Mouse (Mus musculus): ENCODE results near the gene Nyx. TPM values are rescaled to one million over a fixed set of nuclear protein-coding genes. Genes with fewer than 3 reads are reported as not detected.

The Nyx gene
- total and polyA plus RNA-seq, 3 experiments: 0.11 to 0.31 TPM; not detected in 1

DNA sequence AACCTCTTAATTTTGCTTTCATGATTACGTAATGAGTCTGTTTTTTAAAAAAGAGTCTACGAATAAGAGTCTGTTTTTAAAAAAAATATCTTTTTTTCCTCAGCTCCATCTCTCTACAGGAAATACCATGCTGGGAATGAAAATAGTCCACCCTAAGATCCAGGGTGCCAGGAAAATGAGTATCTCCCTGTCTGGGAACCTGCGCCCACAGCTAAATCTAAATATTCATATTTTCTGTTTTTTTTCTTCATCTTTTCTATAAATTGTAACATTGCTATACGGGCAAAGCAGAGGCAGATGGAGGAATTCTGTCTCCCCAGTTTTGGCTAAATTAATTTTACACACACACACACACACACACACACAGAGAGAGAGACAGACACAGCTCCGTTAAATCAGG lies 48.0 kb downstream of the Nyx start:
- Histone ChIP-seq H3K27me3 (ENCODE audit: control insufficient read depth in 1 of 2, insufficient read depth in 2 of 2, low read length in 2 of 2) (no peaks in the 10 kb centered on the region), H3K9me3 (replicated peaks; ENCODE audit: insufficient read depth, low read length) (no peaks in the 10 kb centered on the region), H3K36me3 (ENCODE audit: control insufficient read depth in 1 of 2, insufficient read depth in 2 of 2, low read length in 2 of 2) (no peaks in the 10 kb centered on the region; a peak in 1 of 4 replicates), H3K79me2 (ENCODE audit: control insufficient read depth, insufficient read depth, low read length, poor library complexity) (no peaks in the 10 kb centered on the region), H3K27ac (ENCODE audit: control insufficient read depth, low read depth, low read length) (no peak overlapping the region), H3K9ac (ENCODE audit: control insufficient read depth, low read depth, low read length, poor library complexity, severe bottlenecking) (no peak overlapping the region), H3K4me1 (ENCODE audit: control insufficient read depth in 1 of 2, insufficient read depth in 2 of 2, low read length in 2 of 2) (peaks cover 0 to 11% of the 10 kb centered on the region in 2 experiments; a peak in 2 of 4 replicates), H3K4me3 (ENCODE audit: control insufficient read depth in 1 of 2, insufficient read depth in 1 of 2, low read depth in 2 of 2, low read length in 2 of 2) (no peak overlapping the region)
- TF ChIP-seq NELFE (IDR thresholded peaks at IDR 0.05; ENCODE audit: low read depth, low read length): no peak
- no peak for TF ChIP-seq SMC3 (IDR thresholded peaks at IDR 0.05; ENCODE audit: low read depth, low read length)
- no peak for TF ChIP-seq USF2 (IDR thresholded peaks at IDR 0.05; ENCODE audit: borderline replicate concordance in 1 of 2, insufficient read depth in 1 of 2, low read depth in 1 of 2, low read length in 2 of 2)
- TF ChIP-seq MAFK (IDR thresholded peaks at IDR 0.05; ENCODE audit: borderline replicate concordance, low read depth, low read length): no peak
- TF ChIP-seq CHD1 (IDR thresholded peaks at IDR 0.05; ENCODE audit: low read depth, low read length): no peak
- TF ChIP-seq POLR2AphosphoS2 (IDR thresholded peaks at IDR 0.05; ENCODE audit: low read length): no peak
- no peak for TF ChIP-seq NRF1 (IDR thresholded peaks at IDR 0.05; ENCODE audit: insufficient read depth, low read depth, low read length, poor library complexity, severe bottlenecking)
- no peak for DNase-seq (ENCODE audit: low read depth, low spot score)

DNA sequence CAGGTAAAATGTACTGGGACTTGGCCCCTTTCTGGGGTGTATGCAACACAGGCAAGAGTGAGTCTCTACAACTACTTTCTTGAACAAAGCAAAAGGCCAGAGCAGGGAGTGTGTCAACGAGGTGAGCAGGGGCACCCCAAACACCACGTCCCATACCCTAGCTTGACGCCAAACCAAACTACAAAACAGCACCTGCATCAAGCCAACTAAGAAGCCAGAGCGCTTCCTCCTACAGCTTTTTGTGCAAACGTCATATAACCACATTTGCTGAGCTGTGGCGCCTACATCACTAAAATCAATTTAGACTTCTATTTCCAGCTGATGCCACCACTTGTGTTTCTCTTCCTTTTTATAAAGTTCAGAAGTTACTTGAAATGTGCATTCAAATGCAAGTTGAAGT lies 50.5 kb downstream of the Nyx start:
- Histone ChIP-seq H3K4me1 (ENCODE audit: control insufficient read depth in 1 of 2, insufficient read depth in 2 of 2, low read length in 2 of 2) (peaks cover 0 to 17% of the 10 kb centered on the region in 2 experiments; a peak in 2 of 4 replicates), H3K4me3 (ENCODE audit: control insufficient read depth in 1 of 2, insufficient read depth in 1 of 2, low read depth in 2 of 2, low read length in 2 of 2) (no peak overlapping the region), H3K27me3 (ENCODE audit: control insufficient read depth in 1 of 2, insufficient read depth in 2 of 2, low read length in 2 of 2) (no peaks in the 10 kb centered on the region), H3K79me2 (ENCODE audit: control insufficient read depth, insufficient read depth, low read length, poor library complexity) (no peaks in the 10 kb centered on the region), H3K9ac (ENCODE audit: control insufficient read depth, low read depth, low read length, poor library complexity, severe bottlenecking) (no peak overlapping the region), H3K36me3 (ENCODE audit: control insufficient read depth in 1 of 2, insufficient read depth in 2 of 2, low read length in 2 of 2) (peaks cover 0 to 3% of the 10 kb centered on the region in 2 experiments; a peak in 1 of 4 replicates), H3K27ac (ENCODE audit: control insufficient read depth, low read depth, low read length) (no peak overlapping the region), H3K9me3 (replicated peaks; ENCODE audit: insufficient read depth, low read length) (no peaks in the 10 kb centered on the region)
- TF ChIP-seq USF1 (IDR thresholded peaks at IDR 0.05; ENCODE audit: low read depth, low read length) (no peak), NRF1 (IDR thresholded peaks at IDR 0.05; ENCODE audit: insufficient read depth, low read depth, low read length, poor library complexity, severe bottlenecking) (no peak), RCOR1 (IDR thresholded peaks at IDR 0.05; ENCODE audit: low read depth, low read length) (no peak), MYB (IDR thresholded peaks at IDR 0.05; ENCODE audit: low read depth, low read length) (no peak), BHLHE40 (IDR thresholded peaks at IDR 0.05; ENCODE audit: borderline replicate concordance, low read depth, low read length) (no peak), CHD2 (IDR thresholded peaks at IDR 0.05; ENCODE audit: low read length) (no peak), ZKSCAN1 (IDR thresholded peaks at IDR 0.05; ENCODE audit: low read depth, low read length) (no peak), CTCF (IDR thresholded peaks at IDR 0.05 in 2 of 3, conservative IDR thresholded peaks at IDR 0.05 in 1 of 3; ENCODE audit: control insufficient read depth in 1 of 3, insufficient read depth in 1 of 3, low read depth in 2 of 3, low read length in 3 of 3, poor library complexity in 1 of 3, severe bottlenecking in 1 of 3) (no peak), ETS1 (IDR thresholded peaks at IDR 0.05; ENCODE audit: low read depth, low read length) (no peak), SMC3 (IDR thresholded peaks at IDR 0.05; ENCODE audit: low read depth, low read length) (no peak)
- no peak for DNase-seq (ENCODE audit: low read depth, low spot score)
